Mouse (Mus musculus) forebrain, postnatal 0 days (tissue): ENCODE measurements at regions not wholly inside any gene's neighbourhood (a gene's known extent, or its start where the extent isn't known, plus 50 kb on each side); places are given as distances from the start of the nearest gene placed in this dataset.

Experiments
- ATAC-seq: fragments of 200-750 bp; cut with Nextera tagmentation; 2 replicates; pipeline ENCODE4 v1.8.0; 2017; ENCODE audit warnings: mild to moderate bottlenecking, moderate library complexity
- DNase-seq: peaks from one replicate; pipeline ENCODE4 v3.0.0-alpha.2; 2015
- H3K27ac ChIP-seq: fragments of 300-500 bp; sonication (generic); 2 replicates; pipeline ENCODE4 v1.5.1; 2014; ENCODE audit warnings: low read depth, mild to moderate bottlenecking, antibody characterized with exemption, low read length, moderate library complexity, mixed read lengths
- H3K27me3 ChIP-seq: fragments of 300-500 bp; sonication (generic); 2 replicates; pipeline ENCODE4 v1.6.1; 2014; ENCODE audit warnings: mild to moderate bottlenecking, low read length, mixed read lengths; ENCODE audit not compliant: insufficient read depth
- H3K36me3 ChIP-seq: fragments of 300-500 bp; sonication (generic); 2 replicates; pipeline ENCODE4 v1.6.1; 2014; ENCODE audit warnings: mild to moderate bottlenecking, moderate library complexity; ENCODE audit not compliant: insufficient read depth
- H3K4me1 ChIP-seq: fragments of 300-500 bp; sonication (generic); 2 replicates; pipeline ENCODE4 v1.6.1; 2014; ENCODE audit warnings: antibody characterized with exemption; ENCODE audit not compliant: insufficient read depth
- H3K4me2 ChIP-seq: fragments of 300-500 bp; sonication (generic); 2 replicates; pipeline ENCODE4 v1.6.1; 2014; ENCODE audit warnings: low read depth, mild to moderate bottlenecking, moderate library complexity
- H3K4me3 ChIP-seq: fragments of 300-500 bp; sonication (generic); 2 replicates; pipeline ENCODE4 v1.5.1; 2014; ENCODE audit warnings: low read depth, low read length, mixed read lengths
- H3K9ac ChIP-seq: fragments of 300-500 bp; sonication (generic); 2 replicates; pipeline ENCODE4 v1.6.1; 2014; ENCODE audit warnings: mild to moderate bottlenecking
- H3K9me3 ChIP-seq: fragments of 300-500 bp; sonication (generic); 2 replicates; pipeline ENCODE4 v1.6.1; 2016; ENCODE audit warnings: low read length
- CTCF ChIP-seq: sonication (generic); IDR thresholded peaks from 2 replicates; pipeline ENCODE4 v1.5.1; 2016; ENCODE audit warnings: antibody characterized with exemption, control low read depth, low read depth
- WGBS: fragments of 180-500 bp; shearing (Covaris S2); extraction: QIAGEN DNeasy Blood & Tissue Kit; methylation state at CpG from one replicate; pipeline ENCODE4 v1.1.7; 2014; 5-methylcytosine and 5-hydroxymethylcytosine counted together

DNA sequence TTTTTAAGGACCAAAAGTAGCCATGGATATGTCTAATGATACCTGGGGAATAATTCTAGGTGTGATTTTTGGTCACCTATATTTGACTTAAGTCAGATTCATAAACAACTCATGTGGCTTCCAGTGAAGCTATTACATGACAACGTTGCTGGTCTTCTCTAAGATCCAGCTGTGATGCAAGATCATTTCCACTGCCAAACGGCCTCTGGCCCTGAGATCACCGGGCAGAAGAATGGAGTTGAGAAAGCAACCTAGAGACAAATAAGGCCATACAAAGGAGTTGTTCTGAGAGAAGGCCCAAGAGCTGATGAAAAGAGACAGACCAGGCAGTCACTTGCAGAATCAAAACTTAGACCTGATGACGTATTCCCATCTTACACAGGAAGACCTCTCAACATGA is 64.3 kb upstream of the Oxtr start:
- no peak overlapping the region for H3K27ac ChIP-seq
- no peak overlapping the region for H3K4me2 ChIP-seq
- WGBS, result 91% methylated on average over 4 of the region's 4 CpGs
- H3K36me3 ChIP-seq, result no peaks in the 10 kb centered on the region
- DNase-seq (no peak), ATAC-seq (no peak)
- H3K4me3 ChIP-seq, result no peak overlapping the region
- TF ChIP-seq CTCF, result no peak
- no peaks in the 10 kb centered on the region for H3K27me3 ChIP-seq
- H3K4me1 ChIP-seq, result no peaks in the 10 kb centered on the region
- no peaks in the 10 kb centered on the region for H3K9me3 ChIP-seq
- no peak overlapping the region for H3K9ac ChIP-seq

DNA sequence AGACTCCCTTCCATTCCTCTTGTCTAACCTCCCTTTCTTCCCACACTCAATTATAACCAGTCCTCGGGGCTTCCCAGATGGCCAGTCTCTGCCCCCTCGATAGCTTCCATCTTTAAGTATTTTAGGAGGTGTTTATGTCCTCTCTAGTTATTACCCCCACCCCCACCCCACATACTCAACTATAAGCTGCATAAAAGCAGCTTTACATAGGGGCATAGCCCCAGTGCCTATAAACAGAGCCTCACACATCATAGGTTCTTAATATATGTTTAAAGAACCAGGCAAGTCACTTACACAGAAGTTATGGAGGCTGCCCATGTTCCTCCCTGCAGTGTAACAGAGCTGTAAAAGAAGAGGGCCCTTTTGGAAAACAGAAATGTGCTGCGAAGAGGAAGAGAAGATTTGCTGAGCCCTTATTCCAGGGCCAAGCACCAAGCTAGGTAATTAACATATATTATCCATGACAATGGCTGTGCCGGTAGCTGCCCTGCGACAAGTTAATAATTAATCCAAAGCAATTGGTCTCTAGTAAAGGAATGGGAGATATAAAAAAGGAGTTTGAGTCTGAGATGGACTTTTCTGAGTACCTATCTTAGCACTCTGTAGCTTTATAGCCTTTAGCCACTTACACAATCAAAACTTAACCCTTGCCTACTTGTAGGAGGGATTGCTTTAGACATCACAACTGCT is 63.6 kb upstream of the Oxtr start:
- ATAC-seq (no peak), DNase-seq (no peak)
- Histone ChIP-seq H3K36me3 (no peaks in the 10 kb centered on the region), H3K4me1 (no peaks in the 10 kb centered on the region), H3K4me2 (no peak overlapping the region), H3K27ac (no peak overlapping the region), H3K9me3 (no peaks in the 10 kb centered on the region), H3K27me3 (no peaks in the 10 kb centered on the region), H3K9ac (no peak overlapping the region), H3K4me3 (no peak overlapping the region)
- no peak for TF ChIP-seq CTCF
- 35% methylated on average over 5 of the region's 5 CpGs for WGBS

DNA sequence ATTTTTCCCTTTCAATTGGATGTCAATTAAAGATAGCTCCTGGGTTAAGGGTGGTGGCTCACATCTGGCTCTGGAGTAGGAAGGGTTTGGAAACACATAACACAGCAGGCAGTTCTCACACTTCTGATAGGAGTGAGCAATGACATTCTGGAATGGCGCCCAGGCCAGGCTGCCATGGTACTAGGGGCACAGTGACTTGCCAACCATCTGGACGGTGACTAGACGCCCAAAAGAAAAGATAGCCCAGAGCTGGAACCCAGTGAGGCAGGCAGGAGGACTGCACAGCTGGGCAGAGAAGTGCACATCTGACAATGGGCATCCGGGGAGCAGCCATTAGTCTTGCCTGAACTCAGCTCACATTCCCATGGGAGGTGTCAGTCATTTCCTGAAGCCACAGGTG is 62.8 kb upstream of the Oxtr start:
- no peak overlapping the region for H3K27ac ChIP-seq
- DNase-seq, result no peak
- H3K36me3 ChIP-seq, result no peaks in the 10 kb centered on the region
- H3K9me3 ChIP-seq, result no peaks in the 10 kb centered on the region
- no peak overlapping the region for H3K4me3 ChIP-seq
- H3K4me2 ChIP-seq, result no peak overlapping the region
- no peaks in the 10 kb centered on the region for H3K4me1 ChIP-seq
- TF ChIP-seq CTCF, result no peak
- no peak for ATAC-seq
- 68% methylated on average over 4 of the region's 4 CpGs for WGBS
- H3K27me3 ChIP-seq, result no peaks in the 10 kb centered on the region
- H3K9ac ChIP-seq, result no peak overlapping the region

DNA sequence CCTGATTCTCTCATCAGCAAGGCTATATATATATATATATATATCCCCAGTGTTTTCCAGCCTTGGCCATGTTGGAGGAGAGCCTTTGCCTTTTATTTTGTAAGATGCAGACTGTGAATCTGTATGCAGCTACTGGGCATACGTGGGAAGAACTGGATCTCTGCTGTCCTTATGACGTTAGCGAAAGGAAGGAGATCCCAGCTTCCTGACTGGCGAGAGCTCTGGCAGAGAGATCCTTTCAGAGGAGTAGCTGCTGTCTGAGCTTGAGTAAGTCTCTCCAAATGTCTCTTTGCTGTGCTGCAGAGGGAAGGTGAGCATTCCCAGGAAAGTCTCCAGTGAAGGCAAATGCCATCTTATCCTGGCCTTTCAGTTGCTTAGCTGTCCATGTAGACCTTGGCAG is 61.6 kb upstream of the Oxtr start:
- no peak overlapping the region for H3K9ac ChIP-seq
- WGBS, result 84% methylated on average over 4 of the region's 4 CpGs
- H3K4me3 ChIP-seq, result no peak overlapping the region
- TF ChIP-seq CTCF, result no peak
- no peaks in the 10 kb centered on the region for H3K4me1 ChIP-seq
- DNase-seq (no peak), ATAC-seq (no peak)
- no peaks in the 10 kb centered on the region for H3K36me3 ChIP-seq
- H3K9me3 ChIP-seq, result no peaks in the 10 kb centered on the region
- H3K4me2 ChIP-seq, result no peak overlapping the region
- H3K27ac ChIP-seq, result no peak overlapping the region
- H3K27me3 ChIP-seq, result no peaks in the 10 kb centered on the region

DNA sequence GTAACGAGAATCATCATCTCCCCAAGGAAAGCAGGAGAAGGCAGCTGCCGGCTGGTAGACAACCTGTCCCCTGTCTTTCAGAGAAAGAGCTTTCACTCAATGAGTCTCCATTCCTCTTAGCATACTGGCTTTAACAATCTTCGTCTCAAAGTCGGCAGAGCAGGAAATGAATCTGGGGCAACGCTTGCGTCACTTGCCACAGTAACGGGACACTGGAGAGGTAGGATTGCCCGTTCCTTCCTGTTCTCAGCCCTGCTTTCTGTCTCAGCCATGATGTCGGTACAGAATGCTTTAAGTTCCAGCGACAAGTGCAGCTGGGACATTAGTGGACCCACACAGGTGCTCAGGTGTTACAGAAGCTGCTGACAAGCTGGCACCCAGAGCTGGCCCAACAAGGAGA is 57.5 kb upstream of the Oxtr start:
- DNase-seq (no peak), ATAC-seq (no peak)
- H3K27me3 ChIP-seq, result no peaks in the 10 kb centered on the region
- no peak overlapping the region for H3K9ac ChIP-seq
- no peaks in the 10 kb centered on the region for H3K36me3 ChIP-seq
- no peak for TF ChIP-seq CTCF
- no peak overlapping the region for H3K4me2 ChIP-seq
- 89% methylated on average over 10 of the region's 10 CpGs for WGBS
- no peak overlapping the region for H3K27ac ChIP-seq
- no peaks in the 10 kb centered on the region for H3K4me1 ChIP-seq
- H3K9me3 ChIP-seq, result no peaks in the 10 kb centered on the region
- no peak overlapping the region for H3K4me3 ChIP-seq

DNA sequence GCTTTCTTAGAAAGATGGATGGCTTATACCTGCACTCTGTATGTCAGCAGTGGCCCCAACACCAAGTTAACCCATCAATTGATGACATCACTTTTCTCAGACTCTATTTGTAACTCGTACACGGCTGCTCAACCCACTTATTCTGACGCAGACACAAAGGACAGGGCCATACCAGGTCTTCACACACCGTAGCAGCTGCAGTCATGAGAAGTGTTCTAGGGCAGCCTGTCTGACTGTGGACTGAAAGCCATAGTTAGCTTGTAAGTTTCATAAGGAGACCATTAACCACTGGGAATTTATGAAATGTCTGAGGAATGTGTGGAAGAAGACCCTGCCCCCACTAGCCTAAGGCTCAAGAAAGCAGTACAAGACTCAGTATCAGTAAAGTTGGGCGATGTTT is 56.3 kb upstream of the Oxtr start:
- DNase-seq, result no peak
- Histone ChIP-seq H3K4me3 (no peak overlapping the region), H3K36me3 (no peaks in the 10 kb centered on the region), H3K27ac (no peak overlapping the region), H3K9me3 (no peaks in the 10 kb centered on the region), H3K27me3 (no peaks in the 10 kb centered on the region), H3K4me1 (no peaks in the 10 kb centered on the region), H3K4me2 (no peak overlapping the region), H3K9ac (no peak overlapping the region)
- 74% methylated on average over 5 of the region's 5 CpGs for WGBS
- no peak for TF ChIP-seq CTCF
- ATAC-seq, result no peak

DNA sequence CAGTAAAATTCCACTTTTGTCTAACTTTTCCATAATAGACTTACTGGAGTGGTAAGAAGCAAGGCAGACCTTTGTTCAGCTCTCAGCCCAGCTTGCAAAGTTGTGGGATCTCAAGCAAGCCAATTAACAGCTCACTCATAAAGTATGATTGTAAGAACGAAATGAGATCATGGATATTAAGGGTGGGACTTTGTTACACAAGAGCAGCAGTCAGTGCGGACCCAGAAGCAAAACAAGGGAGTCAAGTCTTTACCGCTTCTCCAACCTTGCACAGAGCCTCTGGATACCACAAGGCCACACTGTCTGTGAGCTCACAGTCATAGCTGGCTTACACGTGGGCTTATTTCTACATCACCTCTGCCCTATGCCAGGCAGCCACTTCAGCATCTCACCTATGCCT is 54.6 kb upstream of the Oxtr start:
- Histone ChIP-seq H3K4me1 (no peaks in the 10 kb centered on the region), H3K4me2 (no peak overlapping the region), H3K27me3 (no peaks in the 10 kb centered on the region), H3K4me3 (no peak overlapping the region), H3K9me3 (no peaks in the 10 kb centered on the region), H3K36me3 (no peaks in the 10 kb centered on the region), H3K27ac (no peak overlapping the region), H3K9ac (no peak overlapping the region)
- WGBS, result 64% methylated on average over 4 of the region's 4 CpGs
- ATAC-seq, result no peak
- DNase-seq, result no peak
- no peak for TF ChIP-seq CTCF

DNA sequence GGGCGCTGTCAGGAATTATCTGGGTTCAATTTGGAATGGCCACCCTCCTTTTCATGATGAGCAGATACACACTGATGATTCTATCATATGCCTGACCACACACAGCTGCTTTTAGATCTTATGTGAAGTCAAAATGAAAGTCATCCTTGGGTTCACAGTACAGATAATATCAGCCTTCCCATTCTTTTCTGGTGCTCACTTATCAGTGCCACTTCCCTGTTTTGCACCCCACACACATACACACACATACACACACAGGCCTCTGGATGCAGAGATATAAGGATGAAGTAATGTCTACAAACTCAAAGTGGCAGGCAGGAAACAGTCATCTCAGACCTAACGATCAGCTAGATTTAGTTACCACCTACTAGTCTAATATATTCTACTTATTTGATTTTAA is 52.9 kb upstream of the Oxtr start:
- Histone ChIP-seq H3K27me3 (no peaks in the 10 kb centered on the region), H3K4me3 (no peak overlapping the region), H3K4me2 (no peak overlapping the region), H3K9me3 (no peaks in the 10 kb centered on the region), H3K9ac (no peak overlapping the region), H3K27ac (no peak overlapping the region), H3K4me1 (no peaks in the 10 kb centered on the region), H3K36me3 (no peaks in the 10 kb centered on the region)
- WGBS, result 94% methylated on average over 2 of the region's 2 CpGs
- DNase-seq, result no peak
- ATAC-seq, result no peak
- no peak for TF ChIP-seq CTCF
